Mouse (Mus musculus) C3H10T1/2 (cell line): ENCODE measurements around the gene Fkbp10. TPM values are rescaled to one million over a fixed set of nuclear protein-coding genes. Genes with fewer than 3 reads are reported as not detected.

Experiments used
- polyA plus RNA-seq, 2 experiments: library from polyadenylated mRNA; unstranded; fragments of >200 nt; fragmentation: generic; extraction: Trizol; gene quantifications; one replicate each; pipeline ENCODE4 v1.2.1; 2012; ENCODE audit warnings: missing spikeins in 2 of 2

Fkbp10 gene
- 100 to 1,000 TPM; 148 to 342 TPM for polyA plus RNA-seq

GRCm38 (mm10) chr11:100414914-100415822, at the start of gene Fkbp10:
Gene Fkbp10 (plus strand): TSS chr11:100415697.

DNA sequence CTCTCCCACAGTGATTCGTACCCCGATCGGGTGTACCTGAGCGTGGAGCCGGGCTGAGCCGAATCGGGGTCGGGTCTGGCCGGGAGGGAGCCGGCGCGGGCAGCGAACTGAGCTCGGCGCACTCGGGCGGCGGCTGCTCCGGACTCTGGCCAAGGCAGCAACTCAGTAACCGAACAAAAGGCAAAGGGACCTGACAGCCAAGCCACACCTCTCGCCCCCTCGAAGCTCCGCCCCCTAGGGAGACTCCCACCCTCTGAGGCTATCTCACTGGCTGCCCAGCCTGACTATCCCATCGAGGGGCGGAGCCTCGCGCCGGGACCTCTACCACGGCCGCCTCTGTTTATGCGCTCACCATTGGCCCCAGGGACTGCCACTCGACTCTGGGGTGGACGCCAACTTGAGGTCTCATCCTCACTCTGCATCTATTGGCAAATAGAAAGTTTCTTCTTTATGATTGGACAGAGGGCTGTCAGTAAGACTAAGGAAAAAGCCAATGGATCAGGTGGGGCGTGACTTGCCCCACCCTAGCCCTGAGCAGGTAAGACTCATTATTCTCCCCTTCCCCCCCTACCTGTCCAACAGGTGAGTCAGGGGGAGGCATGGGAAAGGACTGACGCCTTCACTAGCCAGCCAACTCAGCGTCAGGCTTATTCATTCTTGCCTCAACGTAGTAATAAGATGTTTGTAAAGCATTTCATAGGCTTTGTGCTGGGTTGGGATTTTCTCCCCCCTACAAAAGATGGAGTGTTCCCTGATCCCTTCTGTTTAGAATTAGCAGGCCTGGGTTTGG, 17.7 kb upstream of the Fkbp10 start, which contains the start of gene Jup:
Gene Jup, minus strand, starts transcription at position 164 of the 790 bp plus-strand sequence.

GRCm38 (mm10) chr11:100414021-100414913, 1.2 kb upstream of the Fkbp10 start, which contains the start of gene P3h4:
Gene P3h4 (minus strand): TSS chr11:100414836.

DNA sequence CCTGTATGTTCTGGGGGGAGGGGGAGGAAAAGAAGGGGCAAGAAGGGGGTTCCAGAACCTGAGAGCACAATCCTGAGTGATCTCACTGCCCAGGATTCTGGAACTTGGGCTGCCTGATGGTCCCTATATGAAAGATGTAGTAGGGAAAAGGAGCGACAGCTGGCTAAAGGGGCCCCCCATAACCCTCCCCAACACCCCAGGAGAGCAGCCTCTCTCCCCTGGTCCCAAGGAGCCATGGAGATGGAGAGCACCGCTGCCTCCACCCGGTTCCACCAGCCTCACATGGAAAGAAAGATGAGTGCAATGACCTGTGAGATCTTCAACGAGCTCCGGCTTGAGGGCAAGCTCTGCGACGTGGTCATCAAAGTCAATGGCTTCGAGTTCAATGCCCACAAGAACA, 26.3 kb downstream of the Fkbp10 start, which contains the start of the genes Nt5c3b and Klhl10:
Gene Nt5c3b, minus strand, starts transcription at position 12 of the 400 bp plus-strand sequence.
Gene Klhl10, plus strand, starts transcription at position 121 of the 400 bp plus-strand sequence.

GRCm38 (mm10) chr11:100472197-100472934, 56.9 kb downstream of the Fkbp10 start, which contains the start of gene Klhl11:
Gene Klhl11 (minus strand): TSS chr11:100472741.

Other genes starting within 250 kb of the Fkbp10 start
- gene Krt9, start 222.5 kb upstream of the Fkbp10 start, polyA plus RNA-seq = not detected
- gene Krt14, start 208.1 kb upstream of the Fkbp10 start, polyA plus RNA-seq = under 1 TPM; 0.21 to 0.26 TPM
- gene Krt16, start 166.8 kb upstream of the Fkbp10 start, polyA plus RNA-seq = under 1 TPM; 0.26 to 0.29 TPM
- gene Krt17, start 154.7 kb upstream of the Fkbp10 start, polyA plus RNA-seq = not detected
- gene Krt42, start 145.8 kb upstream of the Fkbp10 start, polyA plus RNA-seq = under 1 TPM; 0.02 to 0.05 TPM
- 1,000 to 10,000 TPM; 1,802 to 2,189 TPM for gene Eif1, start 95.8 kb upstream of the Fkbp10 start, polyA plus RNA-seq
- under 1 TPM in 1 of 2 experiments, not detected in 1; 0.07 TPM for gene Gast, start 81.3 kb upstream of the Fkbp10 start, polyA plus RNA-seq
- 1 to 10 TPM in 1 of 2 experiments, under 1 TPM in 1; 0.85 to 1.1 TPM for gene Hap1, start 59.6 kb upstream of the Fkbp10 start, polyA plus RNA-seq
- 1 to 10 TPM; 2.6 to 10.0 TPM for gene Jup, start 17.9 kb upstream of the Fkbp10 start, polyA plus RNA-seq
- 100 to 1,000 TPM; 103 to 258 TPM for gene P3h4, start 861 bp upstream of the Fkbp10 start, polyA plus RNA-seq
- gene Nt5c3b, start 26.1 kb downstream of the Fkbp10 start, polyA plus RNA-seq = 100 to 1,000 TPM in 1 of 2 experiments, 10 to 100 TPM in 1; 99.8 to 114 TPM
- gene Klhl10, start 26.2 kb downstream of the Fkbp10 start, polyA plus RNA-seq = 1 to 10 TPM in 1 of 2 experiments, under 1 TPM in 1; 0.12 to 2.0 TPM
- gene Klhl11, start 57.0 kb downstream of the Fkbp10 start, polyA plus RNA-seq = 1 to 10 TPM in 1 of 2 experiments, under 1 TPM in 1; 0.21 to 2.3 TPM
- 10 to 100 TPM; 34.3 to 98.6 TPM for gene Acly, start 112.3 kb downstream of the Fkbp10 start, polyA plus RNA-seq
- gene Ttc25, start 129.9 kb downstream of the Fkbp10 start, polyA plus RNA-seq = under 1 TPM; 0.14 to 0.72 TPM
- 10 to 100 TPM in 1 of 2 experiments, 1 to 10 TPM in 1; 8.2 to 26.1 TPM for gene Cnp, start 159.2 kb downstream of the Fkbp10 start, polyA plus RNA-seq
- gene Nkiras2, start 203.5 kb downstream of the Fkbp10 start, polyA plus RNA-seq = 10 to 100 TPM; 26.0 to 56.3 TPM
- gene Dnajc7, start 204.5 kb downstream of the Fkbp10 start, polyA plus RNA-seq = 100 to 1,000 TPM in 1 of 2 experiments, 10 to 100 TPM in 1; 26.2 to 140 TPM